Mouse (Mus musculus) fat pad, adult 2 months (tissue): ENCODE data around the gene Ifna2.

Source experiments
- DNase-seq: peaks from one replicate; pipeline ENCODE4 v3.0.0-alpha.2; 2011; ENCODE audit warnings: low read depth, low spot score; ENCODE audit errors: extremely low read depth

Gene Ifna2

DNA sequence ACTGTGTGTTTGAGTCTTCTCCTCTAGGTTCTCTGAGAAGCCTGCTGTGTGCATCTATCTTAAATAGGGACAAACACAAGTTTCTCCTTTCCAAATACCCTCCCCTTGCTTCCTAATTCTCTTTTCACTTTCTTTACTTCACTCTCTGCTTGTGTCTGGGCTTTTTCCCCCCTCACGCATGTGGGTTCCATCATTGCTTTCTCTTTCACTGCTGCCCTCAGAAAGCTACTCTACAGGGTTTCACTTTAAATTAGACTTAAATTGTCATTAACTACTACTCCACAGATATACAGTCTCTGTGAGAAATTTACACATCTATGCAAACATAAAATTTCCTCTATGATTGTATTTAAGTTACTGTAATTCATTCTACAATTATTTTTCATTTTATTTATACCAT, at the start of gene Ifna2:
Gene Ifna2 (minus strand): TSS at position 101 of the 400 bp plus-strand sequence.
- no peak for DNase-seq

DNA sequence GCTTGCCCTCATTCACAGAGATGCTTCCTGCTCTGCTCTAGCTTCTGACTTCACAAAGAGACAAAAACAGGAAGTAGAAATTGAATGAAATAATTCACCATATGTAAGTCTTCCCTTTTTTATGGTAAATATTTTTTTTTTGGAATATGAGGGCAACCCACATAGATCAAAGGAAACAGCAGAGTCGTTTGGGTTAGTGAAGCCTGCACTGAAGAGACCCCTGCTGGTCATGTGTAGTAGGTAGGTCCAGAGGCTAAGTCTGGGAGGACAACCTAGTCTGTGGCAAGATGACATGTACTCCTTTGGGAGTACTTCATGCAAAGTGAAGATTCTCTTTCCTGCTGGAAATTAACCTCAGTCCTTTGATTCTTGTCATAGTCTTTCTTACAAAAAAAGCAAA, 43.6 kb upstream of the Ifna2 start:
- no peak for DNase-seq

DNA sequence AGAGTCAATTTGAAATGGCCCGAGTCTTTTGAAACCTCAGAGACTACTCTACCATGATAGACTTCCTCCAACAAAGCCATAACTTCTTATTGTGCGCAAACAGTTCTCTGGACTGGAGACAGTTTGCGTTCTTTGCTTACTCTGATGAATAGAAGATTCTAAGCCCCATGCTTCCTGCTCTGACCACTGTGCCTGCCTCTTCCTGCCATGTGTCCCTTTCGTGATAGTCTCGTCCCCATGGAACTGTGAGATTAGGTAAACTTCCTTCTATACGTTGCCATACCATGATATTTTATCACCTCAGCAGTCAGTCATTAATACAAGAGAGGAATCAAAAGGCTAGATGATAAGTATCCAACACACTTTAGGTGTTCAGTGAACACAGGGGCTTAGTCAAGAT, 43.0 kb upstream of the Ifna2 start:
- DNase-seq: no peak

DNA sequence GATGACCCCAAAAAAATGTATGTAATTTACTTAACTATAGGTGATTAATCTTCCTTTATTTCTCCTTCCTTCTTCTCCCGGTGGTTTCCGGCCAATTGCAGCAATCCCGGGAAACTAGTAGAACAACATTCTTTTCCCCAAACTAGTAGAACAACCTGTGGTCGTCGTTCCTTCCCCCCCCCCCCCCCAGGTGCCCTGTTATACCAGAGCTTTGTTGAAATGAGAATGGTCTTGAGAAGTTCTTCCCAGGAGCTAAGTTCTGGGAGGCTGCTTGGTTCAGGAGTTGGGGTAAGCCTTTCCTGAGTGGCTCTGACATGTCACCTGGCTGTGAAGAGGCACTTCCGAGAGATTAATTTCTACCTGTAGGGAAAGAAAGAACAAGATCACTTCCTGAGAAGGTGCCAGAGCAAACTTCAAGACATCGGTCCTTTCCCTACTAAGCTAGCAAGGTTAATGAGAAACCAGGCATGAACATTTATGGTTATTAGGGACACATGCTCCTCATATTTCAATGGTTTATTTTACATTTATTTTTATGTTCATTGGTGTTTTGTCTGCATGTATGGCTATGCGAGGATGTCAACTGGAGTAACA, 39.9 kb upstream of the Ifna2 start:
- DNase-seq: no peak

DNA sequence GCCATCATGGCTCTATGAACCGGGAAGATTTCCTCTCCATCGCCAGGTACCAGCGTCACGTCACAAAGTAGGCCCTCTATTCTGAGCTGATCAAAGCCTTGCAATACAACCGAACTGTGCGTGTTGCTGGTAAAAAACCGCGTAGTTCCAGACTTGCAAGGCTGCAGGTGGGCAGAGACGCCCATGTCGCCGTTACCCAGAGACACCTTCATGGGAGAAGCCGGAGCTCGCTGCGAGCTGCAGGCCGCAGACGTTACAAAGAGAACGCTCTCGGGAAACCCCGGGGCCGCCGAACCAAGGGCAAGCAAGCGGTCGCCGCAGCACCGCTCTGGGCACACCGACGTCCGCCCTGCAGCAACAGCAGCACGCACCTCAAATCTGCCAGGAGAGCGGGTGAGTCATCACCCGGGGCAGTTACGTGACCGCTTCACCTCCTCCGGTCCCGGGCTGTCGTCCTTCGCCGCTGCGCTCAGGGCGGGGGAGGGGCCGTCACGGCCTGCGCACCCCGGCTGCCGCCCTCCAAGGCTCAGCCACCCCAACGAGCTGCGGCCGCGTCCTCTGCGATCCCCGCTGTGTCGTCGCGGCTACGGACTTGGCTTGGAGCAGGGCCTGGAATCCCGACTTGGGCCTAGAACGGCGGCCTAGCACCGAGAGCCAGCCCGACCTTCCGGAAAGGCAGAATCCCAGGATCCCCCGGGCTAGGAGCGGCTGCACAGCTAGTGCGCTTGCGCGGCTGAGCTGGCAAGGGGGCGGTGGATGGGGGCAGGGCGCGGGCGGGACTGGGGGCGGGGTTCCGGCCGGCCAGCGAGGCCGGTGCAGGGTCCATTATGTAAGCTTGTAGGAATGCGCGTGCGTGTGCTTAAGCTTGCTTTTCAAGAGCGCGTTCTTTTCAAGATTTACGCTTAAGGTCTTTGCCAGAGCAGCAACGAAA, 38.3 kb upstream of the Ifna2 start, which contains the start of the genes Gm26566 and Klhl9:
Gene Gm26566 (plus strand): TSS at position 15 of the 931 bp plus-strand sequence.
Gene Klhl9 (minus strand): TSS at position 675 of the 931 bp plus-strand sequence.
- peak; percentile 43 for DNase-seq

DNA sequence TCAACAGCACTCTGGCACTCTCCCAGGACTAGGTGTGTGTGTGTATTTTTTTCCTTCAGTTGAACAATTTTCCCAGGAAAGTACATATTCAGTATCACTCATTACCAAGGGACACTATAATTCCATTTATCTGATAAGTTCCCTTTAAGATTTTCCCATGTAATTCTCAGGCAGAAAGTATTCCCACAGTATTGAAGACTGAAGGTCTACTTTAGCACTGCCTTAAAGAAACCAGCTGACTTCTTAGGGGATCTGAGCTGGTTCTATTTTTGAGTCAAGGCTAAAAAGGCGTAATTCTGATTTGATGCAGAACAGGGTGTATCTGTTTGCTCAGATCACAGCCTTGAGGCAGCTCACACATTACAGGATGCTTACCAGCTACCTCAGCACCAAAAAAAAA, 35.0 kb upstream of the Ifna2 start:
- DNase-seq: no peak

DNA sequence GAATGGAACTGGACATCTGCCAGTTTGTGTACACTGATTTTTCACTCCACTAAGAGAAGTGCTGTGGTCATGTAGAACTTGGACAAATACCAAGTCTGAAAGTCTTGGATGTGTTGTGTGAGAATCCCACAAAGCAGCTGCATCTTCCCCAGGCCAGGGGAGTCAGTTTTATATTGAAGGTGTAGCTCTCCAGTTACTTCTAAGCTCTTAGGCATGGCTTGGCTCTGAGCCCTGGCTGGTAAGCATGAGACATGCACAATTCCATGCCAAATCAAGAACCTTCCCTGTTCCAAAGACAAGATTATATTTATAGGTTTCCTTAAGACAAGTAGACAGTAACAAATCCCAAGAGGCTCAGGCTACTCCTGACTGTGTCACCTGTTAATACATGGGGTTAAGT, 31.3 kb upstream of the Ifna2 start:
- DNase-seq: peak; percentile 55

DNA sequence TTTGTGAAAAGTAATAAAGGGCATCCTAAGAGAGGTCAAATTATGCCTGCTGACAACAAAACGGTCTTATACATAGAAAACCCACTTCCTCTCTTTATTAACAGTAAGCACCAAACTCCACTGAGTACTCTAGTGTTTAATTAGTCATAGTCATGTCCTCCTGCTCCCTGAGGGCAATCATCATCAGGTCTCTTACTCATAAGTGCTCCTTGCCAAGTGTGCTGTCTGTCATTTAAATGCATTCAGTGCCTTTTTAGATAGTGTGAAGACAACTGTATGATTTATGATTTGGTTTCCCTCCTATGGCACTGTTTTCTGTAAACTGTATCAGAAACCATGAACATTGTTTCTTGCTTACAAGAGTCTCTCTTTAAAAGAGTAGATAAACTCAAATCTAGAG, 30.6 kb upstream of the Ifna2 start:
- no peak for DNase-seq

DNA sequence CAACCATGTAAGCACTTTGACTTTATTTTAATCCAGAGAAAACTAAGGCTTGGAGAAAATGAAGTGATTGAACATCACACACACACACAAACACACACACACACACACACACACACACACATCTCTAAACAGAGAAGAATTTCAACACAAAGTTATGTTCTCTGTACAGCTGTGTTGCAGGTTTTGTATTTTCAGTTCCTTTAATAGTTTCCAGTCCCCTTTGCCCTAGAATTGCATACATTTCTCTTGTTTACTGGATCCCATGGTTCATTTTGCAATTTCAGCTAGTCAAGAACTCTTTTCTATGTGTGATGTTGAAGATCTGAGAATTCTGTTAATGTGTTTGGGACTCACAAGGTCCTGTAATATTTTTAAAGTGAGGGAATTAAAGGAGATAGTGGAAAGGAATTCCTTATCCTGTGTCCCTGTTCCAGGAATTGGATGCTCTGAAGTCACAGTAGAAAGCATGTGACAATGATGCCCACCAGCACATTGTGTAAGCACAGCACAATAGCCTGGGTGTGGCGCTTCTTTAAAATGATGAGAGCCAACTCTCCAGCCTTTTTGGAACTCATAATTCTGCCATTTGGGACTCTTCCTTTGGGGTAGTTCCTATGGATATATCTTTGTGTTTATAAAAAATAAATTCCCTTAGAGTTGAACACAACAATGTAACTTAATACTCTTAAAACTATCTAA, 23.6 kb upstream of the Ifna2 start:
- no peak for DNase-seq

DNA sequence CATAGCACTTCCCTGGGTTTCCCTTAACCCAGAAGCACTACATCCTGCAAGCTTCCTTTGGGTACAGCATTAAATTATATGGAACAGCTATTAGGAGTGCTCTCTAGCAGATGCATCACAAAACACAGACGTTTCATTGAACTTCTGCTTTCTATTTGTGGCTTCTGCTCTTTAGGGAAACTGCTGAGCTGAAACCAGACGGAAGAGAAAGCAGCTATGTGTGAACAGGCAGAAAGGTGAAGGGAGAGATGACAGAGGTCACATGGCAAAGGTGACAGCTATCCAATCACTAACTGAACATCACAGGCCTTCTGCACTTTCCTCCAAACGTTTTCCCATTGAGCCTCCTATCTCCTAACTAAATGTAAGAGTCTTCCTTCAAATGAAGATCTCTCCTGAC, 22.2 kb upstream of the Ifna2 start:
- DNase-seq: no peak

DNA sequence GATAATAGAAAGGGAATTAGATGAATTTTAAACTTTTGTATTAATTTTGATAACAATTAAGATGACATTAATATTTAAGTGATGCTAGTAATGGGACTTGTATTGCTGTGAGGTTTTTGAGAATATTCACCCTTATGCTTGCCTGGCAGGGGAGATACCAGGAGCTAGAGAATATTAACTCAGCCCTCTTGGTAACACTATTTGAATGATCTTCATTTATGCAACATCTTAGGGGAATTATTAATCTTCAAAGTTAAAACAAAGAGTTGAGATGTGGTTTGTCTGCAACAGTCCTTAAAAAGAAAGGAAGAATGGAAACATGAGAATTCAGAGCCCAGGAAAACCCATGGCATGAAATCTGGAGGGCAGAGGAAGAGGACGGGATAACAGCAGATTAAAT, 15.6 kb upstream of the Ifna2 start:
- no peak for DNase-seq

DNA sequence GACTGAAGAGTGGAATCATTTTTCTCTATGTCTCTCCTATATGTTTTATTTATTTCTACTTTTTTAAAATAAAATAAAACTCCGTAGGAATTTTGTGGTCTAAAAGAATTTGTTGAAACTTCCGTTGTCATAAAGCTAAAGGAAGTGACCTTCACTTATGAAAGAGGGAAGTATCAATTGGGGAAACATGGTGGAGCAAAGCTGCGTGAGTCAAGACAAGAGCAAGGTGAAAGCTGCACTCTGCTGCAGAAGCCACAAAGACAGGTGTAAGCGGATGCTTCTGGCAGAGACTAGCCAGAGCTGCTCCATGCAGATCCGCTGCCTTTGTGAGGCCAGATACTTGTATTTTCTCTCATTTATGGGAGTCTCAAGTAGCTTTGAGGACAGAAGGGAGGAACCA, 15.1 kb upstream of the Ifna2 start:
- no peak for DNase-seq

DNA sequence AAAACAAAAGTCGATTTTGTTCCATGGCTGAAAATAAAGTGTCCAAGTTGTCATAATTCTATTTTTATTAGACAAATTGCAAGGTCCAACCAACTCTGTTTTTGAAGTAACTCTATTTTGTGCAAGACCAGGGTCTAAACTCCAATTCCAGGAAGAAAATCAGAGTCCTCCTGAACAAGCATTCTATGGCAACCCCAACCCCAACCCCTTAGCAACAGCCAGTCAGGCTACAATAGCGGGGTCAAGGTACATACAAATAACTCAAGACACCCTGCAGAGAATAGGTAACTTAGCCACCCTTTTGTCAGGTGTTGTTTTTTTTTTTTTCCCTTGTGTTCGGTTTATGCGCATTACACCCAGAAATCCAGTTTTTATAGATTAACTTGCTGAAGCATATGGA, 14.0 kb upstream of the Ifna2 start:
- no peak for DNase-seq

DNA sequence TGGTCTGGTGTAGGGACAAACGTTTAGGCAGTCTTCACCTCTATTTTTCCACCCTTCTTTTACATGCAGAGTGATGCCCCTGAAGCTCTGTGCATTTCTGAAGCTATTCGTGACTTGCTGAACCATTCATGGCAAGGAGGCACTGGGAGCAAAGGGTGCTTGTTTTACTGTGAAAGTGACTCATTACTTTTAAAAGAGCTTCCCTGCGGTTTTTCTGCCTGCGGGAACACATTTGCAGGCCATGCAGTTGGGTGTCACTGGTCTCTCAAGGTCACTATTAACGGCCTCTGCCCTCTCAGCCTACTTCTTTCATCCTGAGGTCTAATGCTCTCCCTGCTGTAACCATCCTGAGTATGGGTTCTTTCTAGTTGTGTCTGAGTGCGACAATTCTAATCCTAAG, 13.4 kb upstream of the Ifna2 start:
- no peak for DNase-seq

DNA sequence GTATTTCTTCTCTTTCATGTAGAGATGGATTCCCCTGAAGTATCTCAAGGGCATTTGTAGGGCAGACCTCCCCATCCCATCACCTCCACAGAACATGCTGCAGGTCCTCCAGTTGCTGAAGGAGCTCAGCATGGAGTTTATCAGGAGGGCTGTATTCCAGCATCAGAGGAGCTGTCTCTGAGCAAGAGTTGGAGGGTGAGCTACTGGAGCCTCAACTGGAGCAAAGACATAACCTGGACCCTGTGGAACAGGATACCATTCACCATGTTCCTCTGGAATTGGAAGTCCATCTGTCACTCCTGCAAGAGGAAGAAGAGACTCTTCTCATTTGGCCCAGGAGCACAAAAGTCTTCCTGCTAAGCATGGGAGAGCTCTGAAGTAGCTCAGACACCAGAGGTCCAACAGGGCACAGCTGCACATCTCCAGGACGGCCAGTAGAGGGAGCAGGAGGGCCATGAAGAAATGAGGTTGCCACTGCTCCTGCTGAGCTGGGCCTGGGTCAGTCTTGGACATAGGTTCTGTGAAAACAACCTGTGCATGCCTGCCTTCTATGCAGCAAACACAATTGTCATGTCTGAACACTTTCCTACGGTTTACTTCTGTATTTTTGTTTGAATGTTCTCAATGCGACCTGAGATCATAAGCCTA, 12.6 kb upstream of the Ifna2 start:
- no peak for DNase-seq

DNA sequence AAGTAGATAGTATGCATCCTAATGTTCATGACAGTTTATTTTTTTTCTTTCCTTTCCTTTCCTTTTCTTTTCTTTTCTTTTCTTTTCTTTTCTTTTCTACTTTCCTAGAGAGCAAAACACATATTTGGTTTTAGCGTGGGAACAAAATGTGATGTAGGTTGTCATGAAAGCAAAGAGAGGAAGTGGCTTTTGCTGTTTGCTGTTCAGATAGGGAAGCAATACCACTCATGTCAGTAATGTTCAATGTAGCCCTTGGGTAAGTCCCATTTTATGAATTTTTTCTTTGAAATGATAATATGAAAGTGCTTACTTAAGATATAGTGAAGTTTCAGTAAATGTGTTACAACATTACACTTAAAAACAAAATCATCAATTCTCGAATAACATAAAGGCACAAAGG, 9.7 kb upstream of the Ifna2 start:
- no peak for DNase-seq

DNA sequence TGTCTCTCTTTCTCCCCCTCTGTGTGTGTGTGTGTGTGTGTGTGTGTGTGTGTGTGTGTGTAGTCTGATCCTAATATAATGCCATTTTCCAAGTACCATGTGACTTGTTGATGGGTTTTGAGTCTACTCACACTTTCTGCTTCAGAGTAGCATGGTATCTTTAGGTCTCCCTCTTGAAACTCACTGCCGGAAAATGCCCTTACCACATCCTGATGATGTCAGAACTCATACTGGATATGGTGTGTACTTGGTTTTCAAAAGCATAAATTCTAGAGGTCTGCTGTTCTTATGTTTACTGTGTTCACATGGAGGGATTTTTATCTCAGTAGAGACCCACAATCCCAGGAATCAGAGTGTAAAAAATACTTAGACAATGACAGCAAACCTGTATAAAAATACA, 8.8 kb upstream of the Ifna2 start:
- no peak for DNase-seq

DNA sequence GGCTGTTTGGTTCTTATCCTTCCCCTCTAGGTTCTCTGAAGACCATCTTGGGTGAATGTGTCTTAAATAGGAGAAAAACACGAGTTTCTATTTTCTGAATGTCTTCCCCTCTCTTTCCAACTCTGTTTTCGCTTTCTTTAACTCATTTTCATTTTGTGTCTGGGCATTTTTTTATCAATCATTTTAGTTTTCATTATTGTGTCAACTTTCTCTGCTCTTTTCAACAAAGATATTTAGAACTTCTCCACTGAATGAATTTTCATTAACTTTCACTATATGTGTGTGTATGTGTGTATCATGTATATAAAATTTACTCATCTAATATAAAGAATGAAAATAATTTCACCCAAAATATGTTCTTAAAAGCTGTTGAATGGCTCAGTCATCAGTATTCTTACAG, 7.5 kb upstream of the Ifna2 start, which contains the start of gene Ifnab:
Gene Ifnab (minus strand): TSS at position 101 of the 400 bp plus-strand sequence.
- no peak for DNase-seq

DNA sequence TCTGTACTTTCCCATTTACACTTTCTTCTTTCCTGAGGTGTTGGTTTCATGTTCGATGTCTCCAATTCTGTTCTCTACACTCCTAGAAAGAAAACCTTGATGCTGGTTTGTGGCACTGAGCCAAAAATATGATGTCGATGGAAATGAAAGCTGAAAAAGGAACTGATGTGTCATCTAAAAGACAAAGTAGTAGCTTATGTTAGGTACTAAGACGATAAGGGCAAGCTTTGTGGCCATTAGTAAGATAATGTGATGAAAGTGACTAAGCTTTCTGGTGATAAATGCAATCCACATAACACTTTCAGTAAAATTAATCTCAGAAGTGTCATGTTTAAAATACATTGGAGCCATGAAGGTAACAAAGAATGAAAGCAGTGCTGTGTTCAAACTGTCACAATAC, 2.4 kb downstream of the Ifna2 start:
- DNase-seq: no peak

DNA sequence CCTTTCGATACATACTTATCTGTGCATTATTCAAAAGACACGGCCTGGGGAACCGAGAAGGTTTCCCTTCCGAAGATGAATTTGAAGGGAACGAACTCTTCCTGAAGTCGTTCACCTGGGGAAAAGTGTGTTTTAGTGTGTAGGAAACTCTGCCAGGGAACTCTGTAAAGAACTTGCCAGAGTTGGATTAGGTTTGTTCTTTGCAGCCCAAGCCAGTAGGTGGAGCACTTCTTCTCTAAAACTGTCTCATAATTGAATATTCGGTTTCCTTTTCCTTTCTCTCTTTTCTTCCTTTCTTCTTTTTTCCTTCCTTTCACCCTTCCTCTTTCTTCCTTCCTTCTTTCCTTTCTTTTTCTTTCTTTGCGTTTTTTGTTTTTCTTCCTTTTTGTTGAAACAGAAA, 3.4 kb downstream of the Ifna2 start:
- no peak for DNase-seq

DNA sequence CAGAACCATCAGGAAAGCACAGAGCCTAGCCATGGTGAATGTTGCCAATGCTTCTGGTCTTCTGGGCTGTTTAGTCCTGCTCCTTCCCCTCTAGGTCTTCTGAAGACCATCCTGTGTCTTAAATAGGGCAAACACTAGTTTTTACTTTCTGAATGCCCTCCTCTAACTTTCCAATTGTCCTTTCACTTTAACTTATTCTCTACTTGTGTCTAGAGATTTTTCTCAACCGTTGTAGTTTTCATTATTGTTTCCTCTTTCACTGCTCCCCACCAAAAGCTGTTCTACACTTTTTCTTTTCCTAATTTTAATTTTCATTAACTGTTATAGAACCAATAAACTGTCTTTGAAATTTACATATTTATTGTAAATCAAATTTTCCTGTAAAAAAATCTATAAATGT, 6.9 kb downstream of the Ifna2 start, which contains the start of gene Ifna16:
Gene Ifna16 (minus strand): TSS at position 101 of the 400 bp plus-strand sequence.
- DNase-seq: no peak
